Mouse (Mus musculus) skeletal muscle tissue, postnatal 0 days (tissue): ENCODE data around the gene Srd5a1. TPM values are rescaled to one million over a fixed set of nuclear protein-coding genes. Genes with fewer than 3 reads are reported as not detected.

Experiments used
- polyA plus RNA-seq: library from polyadenylated mRNA; unstranded; fragments of >200 nt; fragmentation: Nextera tagmentation; extraction: Ambion mirVana; gene quantifications from 2 replicates; pipeline ENCODE4 v1.2.1, GENCODE M21; 2015

Srd5a1 gene
- polyA plus RNA-seq = 4.8 and 5.7 TPM in 2 replicates

DNA sequence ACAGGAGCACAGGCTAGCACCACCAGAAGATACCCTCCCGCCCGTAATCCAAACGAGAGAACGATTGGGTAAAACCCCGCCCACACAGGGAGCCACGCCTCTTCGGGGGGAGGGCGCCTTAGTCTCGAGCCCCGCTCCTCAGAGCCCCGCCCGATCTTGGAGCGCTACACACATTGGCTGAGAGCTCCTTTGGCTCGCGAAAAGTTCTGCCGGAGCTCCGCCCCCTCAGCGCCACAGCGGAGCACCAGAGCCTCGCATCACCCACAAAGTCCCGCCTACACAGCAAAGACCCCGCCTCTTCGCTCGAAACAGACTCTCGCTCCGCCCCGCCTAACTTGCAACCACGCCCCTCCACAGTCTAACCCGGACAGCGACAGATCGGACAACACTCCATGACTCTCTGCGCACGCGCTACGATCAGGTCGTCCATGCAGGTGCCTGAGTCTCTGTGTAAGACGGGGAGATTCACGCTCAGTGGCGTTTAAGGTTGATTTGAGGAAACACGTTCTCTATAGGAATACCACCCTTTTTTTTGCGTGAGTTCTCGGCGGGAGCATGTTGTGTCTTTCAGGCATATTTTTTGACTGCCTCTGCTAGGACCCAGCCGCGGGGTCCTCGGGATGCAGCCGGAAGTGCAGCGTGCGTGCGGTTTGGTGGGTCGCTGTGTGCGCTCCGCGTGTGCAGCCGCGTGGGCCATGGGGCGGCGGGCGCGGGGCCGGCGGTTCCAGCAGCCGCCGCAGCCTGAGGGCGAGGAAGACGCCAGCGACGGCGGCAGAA lies at the start of gene Srd5a1:
TSS of gene Srd5a1 (minus strand) at position 45 of the 777 bp plus-strand sequence.

DNA sequence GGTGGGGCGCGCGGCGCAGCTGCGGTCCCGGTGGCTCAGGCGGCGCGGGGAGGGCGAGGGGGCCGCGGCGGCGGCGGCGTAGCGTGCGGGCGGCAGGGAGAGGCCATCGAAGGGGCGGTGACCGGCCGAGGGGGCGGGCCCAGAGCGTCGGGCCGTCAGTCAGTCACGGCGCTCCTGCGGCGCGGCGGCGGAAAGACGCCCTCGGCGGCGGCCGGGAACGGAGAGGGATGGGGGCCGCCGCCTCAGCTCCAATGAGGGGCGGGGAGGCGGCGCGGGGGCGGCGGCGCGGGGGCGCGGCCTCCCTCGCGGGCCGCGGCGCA lies 76.9 kb downstream of the Srd5a1 start, which contains the start of gene Tent4a:
TSS of gene Tent4a (minus strand) at position 284 of the 320 bp plus-strand sequence.

DNA sequence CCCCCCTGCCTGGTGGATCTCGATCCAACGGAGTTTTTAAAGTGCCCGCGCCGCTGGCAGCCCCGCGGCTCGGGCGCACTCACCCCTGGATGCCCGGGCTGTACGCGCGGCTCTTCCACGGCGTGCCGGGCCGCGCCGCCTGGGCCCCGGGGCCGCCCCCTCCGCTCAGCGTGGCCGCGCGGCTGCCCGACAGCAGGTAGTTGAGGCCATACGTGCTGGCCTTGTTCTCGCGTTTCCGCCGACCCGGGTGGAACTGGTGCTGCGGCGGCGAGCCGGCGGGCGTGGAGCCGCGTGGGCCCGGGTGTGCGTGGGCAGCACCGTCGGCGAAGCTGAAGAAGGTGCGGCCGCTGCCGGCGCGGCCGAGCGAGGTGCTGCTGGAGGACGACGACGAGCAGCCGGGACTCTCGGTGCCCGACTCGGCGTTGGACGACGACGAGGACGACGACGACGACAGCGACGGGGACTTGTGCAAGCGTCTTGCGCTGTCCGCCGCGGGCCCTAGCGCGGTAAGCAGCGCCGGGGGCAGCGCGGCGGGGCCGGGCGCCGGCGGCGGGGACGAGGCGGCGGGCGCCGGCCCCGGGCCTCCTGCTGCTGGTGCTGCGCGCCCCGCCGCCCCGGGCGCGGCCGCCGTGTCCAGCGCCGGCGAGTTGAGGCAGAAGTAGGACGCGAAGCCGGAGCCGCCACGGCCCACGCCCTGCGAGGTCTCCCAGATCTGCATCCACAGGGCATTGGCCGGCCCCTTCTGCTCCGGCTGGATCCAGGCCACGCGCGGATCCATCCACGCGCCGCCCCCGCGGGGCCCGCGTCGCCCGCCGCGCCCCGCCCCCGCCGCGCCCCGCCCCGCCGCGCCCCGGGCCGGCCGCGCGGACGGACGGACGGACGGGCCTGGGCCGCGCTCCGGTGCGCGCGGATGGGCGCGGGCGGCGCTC lies 77.6 kb downstream of the Srd5a1 start, which contains the start of gene Nsun2:
TSS of gene Nsun2 (plus strand) at position 342 of the 929 bp plus-strand sequence.

Other genes with a start within 250 kb of the Srd5a1 start
- gene Nsun2, start 77.7 kb downstream of the Srd5a1 start, polyA plus RNA-seq = 41.5 and 42.3 TPM in 2 replicates
- gene Tent4a, start 76.8 kb downstream of the Srd5a1 start, polyA plus RNA-seq = 2.2 and 2.3 TPM in 2 replicates
- 0.10 and 0.14 TPM in 2 replicates for gene Ube2ql1, start 128.4 kb upstream of the Srd5a1 start, polyA plus RNA-seq
- 58.4 and 67.9 TPM in 2 replicates for gene Med10, start 191.0 kb upstream of the Srd5a1 start, polyA plus RNA-seq